Mouse (Mus musculus): ENCODE data around the gene Enho. TPM values are rescaled to one million over a fixed set of nuclear protein-coding genes. Genes with fewer than 3 reads are reported as not detected.

The Enho gene
- total RNA-seq, 2 experiments from 2014 or later = 8.6 to 15.3 TPM

DNA sequence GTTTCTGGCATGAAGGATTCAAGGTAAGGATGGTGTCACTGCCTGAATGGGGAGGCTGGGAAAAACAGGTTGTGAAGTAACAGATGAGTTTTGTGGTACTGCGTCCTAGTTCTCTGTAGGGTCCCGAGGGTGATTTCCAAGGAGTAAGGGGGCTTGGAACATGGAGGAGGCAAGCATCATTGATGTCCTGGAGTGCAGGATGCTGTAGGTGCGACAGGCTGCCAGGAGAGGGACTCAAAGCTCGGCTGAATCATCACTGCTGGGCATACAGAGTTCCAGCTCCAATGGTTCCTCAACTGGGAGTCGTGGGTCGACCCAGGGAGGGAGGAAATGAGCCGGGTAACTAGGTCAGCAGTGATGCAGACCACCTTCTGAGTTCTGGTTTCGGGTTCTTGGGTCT lies 4.9 kb downstream of the Enho start:
- no peak for DNase-seq (ENCODE audit: low spot score)

DNA sequence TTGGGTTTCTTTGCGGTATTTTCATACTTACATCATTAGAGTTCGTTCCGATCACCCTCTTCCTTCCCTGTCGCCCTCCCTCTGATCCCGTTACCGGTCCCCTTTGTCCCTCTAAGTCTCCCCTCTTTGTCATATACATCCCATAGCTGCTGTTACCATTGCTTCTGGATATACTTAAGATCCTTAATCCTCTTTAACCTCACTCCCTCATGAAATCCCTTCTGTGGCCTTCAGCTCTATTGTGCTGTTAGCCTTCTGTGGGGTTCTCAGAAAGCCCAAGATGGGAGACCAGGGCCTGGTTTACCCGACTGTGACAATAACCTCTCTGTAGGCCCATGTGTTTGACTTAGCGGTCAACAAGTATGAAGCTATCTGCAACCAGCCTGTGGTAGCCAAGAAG lies 5.5 kb downstream of the Enho start:
- no peak for DNase-seq (ENCODE audit: low spot score)

DNA sequence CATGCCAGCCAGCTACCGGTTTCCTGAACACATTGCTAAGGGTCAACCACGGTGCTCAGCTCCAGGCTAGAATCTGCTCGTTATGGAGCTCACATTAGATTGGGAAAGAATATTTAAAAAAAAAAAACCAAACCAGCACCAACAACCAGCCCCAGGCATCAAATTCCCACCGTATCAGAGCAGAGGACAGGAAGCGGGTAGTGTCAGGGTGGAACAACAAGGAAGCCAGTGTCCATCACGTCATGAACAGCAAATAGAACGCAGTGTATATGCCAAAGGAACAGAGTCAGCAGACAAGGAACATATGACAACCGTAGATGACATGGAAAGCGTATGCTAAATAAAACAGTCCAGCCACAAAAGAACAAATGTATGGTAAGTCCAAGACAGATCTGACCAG lies 7.1 kb downstream of the Enho start:
- no peak for DNase-seq (ENCODE audit: low spot score)

DNA sequence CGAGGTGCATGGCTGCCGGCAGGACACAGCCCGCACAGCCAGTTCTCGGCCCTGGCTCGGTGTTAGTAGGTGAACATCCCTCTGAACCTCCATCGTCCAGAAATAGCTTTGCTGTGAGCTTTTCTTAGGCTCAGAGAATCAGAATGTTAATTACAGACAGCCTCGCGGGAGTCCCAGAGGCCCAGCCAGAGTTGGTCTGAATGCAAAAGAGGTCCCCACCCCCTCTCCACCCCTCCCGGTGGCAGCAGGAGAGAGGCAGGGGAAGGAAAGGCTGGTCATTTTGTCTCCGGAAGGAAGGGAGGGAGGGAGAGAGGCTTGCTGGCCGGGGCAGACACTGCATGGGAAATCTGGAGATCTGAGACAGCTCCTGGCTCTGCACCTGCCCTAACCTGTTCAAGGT lies 8.7 kb downstream of the Enho start:
- DNase-seq (ENCODE audit: low spot score) = peak; percentile 42

DNA sequence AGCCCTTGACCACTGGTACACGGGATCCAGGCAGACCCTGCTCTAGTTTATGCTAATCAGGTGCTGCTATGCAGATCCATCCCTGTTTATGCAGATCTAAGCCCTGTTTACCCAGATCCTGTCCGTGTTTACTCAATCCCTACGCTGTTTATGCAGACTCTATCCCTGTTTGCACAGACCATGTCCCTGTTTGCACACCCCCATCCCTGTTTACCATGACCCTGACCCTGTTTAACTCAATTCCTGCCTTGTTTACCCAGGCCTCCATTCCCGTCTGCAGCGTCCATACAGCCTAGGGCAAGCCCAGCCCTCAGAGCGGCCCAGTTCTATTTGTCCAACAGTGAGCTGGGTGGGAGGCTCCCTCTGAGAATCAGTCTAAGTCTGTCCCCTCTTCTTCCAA lies 9.9 kb downstream of the Enho start:
- no peak for DNase-seq (ENCODE audit: low spot score)

DNA sequence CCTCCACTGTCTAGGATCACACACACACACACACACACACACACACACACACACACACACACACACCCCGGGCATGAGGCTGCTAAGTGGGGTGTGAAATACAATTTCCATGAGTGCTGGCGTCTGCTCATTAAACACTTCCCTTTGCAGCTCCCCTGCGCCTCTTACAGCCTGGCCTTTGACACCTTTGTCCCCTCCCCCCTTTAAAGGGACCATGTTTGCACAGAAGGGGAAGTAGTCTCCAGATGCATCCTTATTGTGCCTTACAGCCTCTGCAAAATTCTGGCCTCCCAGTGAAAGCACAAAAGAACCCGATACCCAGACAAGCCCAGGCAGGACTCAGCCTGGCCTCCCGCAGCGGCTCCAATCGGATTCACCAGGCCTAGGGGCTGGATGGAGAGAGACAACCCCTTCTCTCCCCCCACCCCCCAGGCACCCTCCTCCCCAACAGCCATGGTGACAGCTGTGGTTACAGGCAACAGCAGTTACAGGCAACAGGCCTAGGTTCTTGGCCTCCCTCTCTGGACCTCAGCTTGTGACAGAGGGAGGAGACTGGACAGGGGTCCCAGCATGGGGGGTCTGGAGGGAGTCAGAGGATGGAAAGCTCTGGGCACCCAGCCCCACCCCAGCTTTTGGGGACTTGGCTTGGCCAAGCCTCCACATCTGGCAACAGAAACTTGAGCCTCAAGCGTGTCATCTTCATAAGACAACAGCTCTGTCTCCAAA lies 11.8 kb downstream of the Enho start:
- no peak for DNase-seq (ENCODE audit: low spot score)

DNA sequence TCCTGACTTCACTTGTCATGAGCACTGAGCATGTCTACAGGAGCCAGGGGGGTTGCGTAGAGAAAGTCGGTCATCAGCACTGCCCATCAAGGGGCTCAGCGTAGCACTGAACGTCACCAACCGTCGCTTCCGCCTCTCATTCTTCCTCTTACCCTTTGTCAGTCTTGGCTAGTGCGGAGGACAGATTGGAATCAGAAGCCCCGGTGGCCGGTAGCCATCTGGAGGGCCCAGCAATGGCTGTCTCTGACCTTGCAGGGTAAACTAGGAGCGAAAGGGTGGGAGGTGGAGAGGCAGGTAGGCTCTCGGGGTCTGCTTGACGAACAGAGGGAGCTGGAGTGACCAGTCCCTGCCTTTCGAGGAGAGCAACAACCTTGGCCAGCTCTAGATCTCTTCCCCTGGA lies 18.1 kb downstream of the Enho start:
- DNase-seq (ENCODE audit: low spot score) = no peak

DNA sequence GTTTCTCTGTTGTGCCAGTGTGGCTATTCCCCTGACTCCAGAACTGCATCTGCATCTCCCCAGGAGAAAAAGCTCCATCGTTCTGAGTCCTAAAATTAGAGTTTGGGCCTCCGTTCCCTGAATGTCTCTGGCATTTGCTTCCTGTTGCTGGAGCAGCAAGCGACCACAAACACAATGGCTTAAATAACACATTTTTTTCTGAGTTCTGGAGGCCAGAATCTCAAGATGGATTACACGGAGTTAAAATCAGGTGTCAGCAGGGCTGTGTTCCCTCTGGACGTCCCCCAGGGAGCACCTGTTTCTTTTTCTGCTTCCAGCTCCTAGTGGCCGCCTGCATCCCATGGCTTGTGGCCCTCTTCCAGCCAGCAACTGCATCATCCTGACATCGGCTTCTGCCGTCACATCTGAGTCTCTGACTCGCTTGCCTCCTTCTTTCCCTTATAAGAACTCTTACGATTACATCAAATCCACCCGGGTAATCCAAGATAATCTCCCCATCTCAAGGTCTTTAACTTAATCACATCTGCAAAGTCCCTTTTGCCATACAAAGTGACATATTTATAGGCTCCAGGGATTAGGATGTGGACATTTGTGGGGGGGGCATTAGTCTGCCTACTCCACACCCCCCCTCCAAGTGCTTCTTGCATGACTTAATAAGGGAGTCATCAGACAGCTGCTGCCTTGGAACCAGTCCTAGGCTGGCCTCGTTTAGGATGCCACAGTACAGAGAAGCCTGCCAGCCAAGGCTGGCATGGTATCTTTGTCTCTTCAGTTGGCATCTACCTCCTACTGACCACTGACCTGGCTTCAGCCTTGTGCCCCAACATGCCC lies 21.0 kb downstream of the Enho start:
- DNase-seq (ENCODE audit: low spot score) = peak; percentile 91

DNA sequence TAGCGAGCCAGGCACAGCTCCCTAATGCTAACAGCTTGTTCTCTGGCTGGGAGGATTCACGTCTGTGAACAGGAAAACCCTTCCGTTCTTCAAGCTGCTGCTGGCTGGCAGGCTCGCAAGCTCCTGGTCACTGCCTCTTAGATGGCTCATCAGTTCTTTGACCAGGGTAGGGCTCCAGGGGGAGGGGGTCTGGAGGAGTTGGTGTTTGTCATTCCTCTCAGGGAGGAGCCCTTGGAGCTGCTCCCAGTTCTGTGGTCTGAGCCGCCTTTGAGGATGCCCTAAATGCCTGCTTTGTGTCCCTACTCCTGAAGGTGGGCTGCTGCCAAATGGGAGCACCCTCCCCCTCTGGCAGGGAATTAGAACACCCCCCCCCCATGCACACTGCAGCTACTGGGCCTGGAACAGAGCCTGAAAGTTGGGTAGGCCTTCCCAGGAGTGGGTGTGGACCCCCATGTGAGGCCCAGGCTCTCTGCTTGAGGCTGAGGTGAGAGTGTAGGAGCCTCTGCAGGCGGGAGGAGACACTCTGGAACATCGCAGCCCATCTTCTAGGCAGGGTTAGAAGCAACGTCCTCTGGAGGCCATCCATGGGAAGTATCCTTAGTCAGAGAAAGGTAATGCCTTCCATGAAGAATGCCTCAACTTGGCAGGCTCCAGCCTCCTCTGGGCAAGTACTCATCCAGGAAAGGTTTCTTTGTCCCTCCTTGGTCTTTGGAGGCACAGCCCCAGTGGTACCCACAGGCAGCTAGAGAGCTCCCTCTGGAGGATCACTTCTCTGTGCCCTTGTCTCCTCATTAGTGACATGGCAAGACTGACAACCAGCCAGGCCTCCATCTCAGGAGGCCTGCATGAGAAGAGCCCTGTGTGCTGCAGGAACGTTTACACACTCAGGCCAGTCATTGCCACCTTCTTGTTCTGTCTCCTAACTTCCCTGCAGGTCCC lies 24.2 kb downstream of the Enho start:
- DNase-seq (ENCODE audit: low spot score) = no peak

DNA sequence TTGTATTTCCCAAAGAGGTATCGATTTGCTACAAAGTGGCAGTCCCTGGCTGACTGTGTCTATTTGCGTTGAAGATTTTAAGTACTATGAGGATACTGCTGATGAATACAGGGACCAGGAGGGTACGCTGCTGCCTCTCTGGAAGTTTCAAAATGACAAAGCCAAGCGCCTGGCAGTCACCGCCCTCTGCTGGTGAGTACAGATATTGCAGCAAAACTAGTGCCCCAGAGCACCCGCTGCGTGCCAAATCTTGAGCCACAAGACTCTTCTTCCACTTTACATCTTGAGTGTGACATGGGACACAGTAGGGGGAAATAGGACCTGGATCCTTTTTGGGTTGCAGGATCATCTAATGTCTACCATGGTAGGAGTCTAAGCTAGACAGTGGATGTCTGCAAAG lies 26.0 kb downstream of the Enho start:
- peak; percentile 85 for DNase-seq (ENCODE audit: low spot score)

DNA sequence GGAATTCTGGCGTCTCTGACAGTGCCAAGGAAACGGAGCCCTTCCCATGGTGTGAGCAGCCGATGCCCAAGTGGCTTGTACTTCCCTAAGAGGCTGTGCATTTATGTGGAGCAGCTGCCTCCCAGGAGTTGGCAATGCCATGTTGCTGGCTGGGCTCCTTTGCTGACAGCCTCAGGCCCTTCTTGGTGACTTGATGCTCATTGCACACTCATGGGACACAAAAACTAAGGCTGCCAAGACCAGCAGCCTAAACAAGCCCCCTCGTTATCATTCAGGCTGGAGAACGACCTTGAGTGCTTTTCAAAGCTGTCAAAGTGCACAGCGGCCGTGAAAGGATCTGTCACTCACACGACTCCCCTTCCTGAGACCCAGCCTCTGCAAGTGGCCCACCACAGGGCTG lies 28.0 kb downstream of the Enho start:
- DNase-seq (ENCODE audit: low spot score) = no peak

DNA sequence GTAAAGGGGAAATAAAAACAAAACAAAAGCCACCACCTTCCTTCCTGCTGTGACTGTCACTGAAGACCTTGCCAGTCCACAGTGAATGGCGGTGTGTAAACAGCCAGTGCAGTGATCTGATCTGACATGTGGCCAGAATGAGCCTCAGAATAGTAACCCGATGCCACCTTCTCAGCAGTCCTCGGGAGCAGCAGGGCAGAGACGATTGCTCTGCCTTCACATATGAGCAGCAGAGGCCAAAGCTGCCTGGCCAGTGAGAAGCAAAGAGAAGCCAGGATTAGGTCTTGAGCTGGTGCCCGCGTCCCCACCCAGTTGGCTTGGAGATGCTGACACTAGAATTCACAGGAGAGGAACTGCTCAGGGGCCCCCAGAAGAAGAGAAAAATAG lies 29.5 kb downstream of the Enho start:
- peak; percentile 68 for DNase-seq (ENCODE audit: low spot score)

DNA sequence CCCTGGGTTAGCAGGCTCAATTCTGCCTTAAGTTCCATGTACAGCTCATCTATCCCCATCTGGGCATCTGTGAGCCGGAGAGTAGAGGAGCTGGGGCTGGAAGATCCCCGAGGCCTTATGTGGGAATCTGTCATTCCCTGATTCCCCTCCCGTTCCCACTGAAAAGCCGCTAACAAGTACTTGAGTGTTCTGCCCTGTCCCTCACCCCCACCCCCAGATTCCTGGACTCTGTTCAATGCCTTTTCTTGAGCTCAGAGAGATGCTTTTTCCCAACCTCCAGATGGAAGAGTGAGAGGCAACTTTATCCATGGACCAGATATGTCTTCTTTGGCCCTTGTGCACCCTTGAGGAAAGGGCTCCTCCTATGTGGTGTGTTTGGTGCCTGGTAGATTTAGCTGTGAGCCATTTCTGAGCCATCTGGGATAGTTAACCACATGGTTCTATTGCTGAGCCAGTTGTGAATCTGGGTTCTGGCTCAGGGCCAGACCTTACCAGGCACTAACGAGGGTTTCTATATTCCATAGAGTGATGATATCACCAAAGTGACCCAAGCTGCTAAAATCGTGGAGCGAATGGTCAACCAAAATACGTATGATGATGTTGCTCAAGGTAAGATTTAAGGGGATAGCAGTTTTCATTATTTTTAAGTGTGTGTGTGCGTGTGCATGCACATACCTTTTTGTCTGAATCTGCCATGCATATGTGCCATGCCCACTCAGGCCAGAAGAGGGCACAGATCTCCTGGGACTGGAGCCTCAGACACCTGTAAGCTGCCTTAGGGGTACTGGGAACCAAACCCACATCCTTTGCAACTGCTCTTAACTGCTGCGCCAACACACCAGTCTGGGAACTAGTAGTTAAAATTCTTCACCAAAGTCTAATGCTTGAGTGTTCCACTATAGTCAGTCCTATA lies 30.2 kb downstream of the Enho start:
- no peak for DNase-seq (ENCODE audit: low spot score)

DNA sequence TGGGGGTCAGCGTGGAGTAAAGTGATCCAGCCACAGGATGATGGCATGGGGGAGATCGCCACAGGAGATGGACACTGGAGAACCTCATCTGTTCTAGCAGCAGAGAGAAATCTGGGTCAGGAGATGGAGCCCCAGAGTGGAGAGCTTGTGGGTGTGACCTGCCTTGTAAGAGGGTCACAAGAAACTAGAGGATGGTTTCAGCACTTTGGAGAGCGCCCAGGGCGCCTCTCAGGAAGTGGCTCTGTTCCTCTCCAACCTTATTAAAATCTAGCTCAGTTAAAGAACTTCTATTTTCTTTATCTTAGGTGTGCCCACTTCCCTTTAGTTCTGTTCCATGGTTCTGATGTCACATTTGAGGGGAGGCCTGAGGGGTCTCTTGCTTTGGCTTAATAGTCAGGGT lies 33.3 kb downstream of the Enho start:
- no peak for DNase-seq (ENCODE audit: low spot score)

DNA sequence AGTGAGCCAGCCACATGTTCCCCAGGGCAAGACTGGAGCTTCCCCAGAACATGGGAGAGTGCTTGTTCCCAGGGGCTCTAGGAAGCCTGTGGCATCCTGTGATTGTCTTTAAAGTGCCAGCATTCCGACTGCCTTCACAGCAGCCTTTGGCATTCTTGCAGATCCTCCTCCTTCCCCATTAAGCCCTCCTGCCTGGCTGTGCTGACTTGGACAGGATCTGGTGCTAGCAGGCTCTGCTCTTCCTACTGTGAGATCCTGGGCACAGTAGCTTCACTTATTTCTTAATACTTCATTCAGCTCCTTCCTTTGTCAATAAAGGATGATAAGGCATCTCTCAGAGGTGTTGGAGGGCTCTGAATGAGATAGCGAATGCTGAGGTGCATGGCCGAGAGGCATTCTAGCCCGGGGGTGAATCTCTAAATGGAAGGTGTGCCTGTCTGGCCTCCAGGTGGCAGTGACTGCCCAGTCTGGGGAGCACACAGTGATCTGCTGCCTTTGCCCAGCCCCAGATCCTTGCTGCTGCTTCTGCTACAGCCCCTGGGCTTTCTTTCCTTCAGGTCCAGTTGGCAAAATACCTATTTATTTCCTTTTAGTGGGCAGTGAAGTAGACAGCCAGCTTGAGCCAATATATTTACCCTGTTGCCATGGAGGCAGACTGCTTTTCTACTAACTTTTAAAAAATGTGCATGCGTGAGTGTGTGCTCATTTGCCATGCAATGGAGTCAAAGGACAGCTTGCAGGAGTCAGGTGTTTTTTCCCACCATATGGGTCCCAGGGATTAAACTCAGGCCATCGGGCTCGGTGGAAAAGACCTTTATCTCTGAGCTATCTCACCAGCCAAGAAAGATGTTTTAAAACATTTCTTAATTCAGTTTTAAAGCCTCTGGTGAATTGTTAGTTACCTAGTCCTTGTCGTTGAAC lies 35.4 kb downstream of the Enho start:
- DNase-seq (ENCODE audit: low spot score) = no peak

DNA sequence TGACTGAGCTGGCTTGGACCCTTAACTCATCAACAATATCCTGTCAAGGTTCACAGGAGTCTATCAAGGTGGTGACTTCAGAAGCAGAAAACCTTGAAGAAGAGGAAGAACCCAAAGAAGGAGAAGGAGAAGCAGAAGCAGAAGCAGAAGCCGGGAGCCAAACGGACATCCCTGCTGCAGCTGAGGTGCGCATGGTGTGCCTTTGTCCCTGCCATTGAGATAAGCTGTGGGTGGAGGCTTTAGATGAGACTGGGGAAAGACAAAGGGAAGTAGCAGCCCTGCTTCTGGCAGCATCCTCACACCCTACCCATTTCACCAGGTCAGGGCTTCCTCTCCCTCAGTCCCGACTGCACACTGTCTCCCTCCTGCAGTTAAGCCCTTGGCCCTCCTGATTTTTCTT lies 37.3 kb downstream of the Enho start:
- DNase-seq (ENCODE audit: low spot score) = no peak
